Mouse (Mus musculus) G1E (cell line): ENCODE measurements around the gene Brwd1.

ENCODE experiments used
- CTCF ChIP-seq: IDR thresholded peaks from 2 replicates; pipeline ENCODE4 v1.5.1; 2012; ENCODE audit warnings: low read depth, low read length, inconsistent platforms, mixed read lengths
- GATA1 ChIP-seq: IDR thresholded peaks from 2 replicates; pipeline ENCODE4 v1.6.1; 2012; ENCODE audit warnings: borderline replicate concordance, low read length, inconsistent platforms, mixed read lengths
- GATA2 ChIP-seq: IDR thresholded peaks from 2 replicates; pipeline ENCODE4 v1.6.1; 2012; ENCODE audit warnings: low read depth, low read length, inconsistent platforms, borderline replicate concordance

DNA sequence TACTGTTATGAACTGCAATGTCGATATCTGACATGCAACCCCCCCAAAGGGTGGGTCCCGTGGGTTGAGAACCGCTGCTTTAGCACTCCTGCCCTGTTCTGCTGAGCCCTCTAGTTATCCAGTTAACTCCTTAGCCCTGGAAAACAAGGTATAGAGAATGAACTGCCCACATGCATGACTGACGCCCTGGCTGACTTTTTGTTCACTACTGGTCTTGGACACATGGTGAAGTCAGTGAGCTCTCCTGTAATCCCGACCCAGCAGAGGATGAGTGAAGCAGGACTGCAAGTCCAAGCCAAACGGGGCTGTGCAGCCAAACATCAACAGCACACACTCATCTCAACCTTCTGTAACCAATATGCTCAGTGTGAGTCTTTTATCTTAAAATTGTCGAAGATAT, 1.8 kb downstream of the Brwd1 start:
- TF ChIP-seq GATA1 (no peak), CTCF (no peak), GATA2 (no peak)
